Mouse (Mus musculus) embryonic facial prominence, embryonic 10.5 days (tissue): ENCODE measurements at regions not wholly inside any gene's neighbourhood (a gene's known extent, or its start where the extent isn't known, plus 50 kb on each side); places are given as distances from the start of the nearest gene placed in this dataset.
A peak's percentile ranks its signal among the peaks of the same experiment; 100 is the strongest.

Experiments
- DNase-seq: peaks from one replicate; pipeline ENCODE4 v3.0.0-alpha.2; 2017; ENCODE audit warnings: low spot score
- H3K27ac ChIP-seq: fragments of 300-500 bp; sonication (generic); replicated peaks from 2 replicates; pipeline ENCODE4 v1.5.1; 2016; ENCODE audit warnings: mild to moderate bottlenecking
- H3K27me3 ChIP-seq: fragments of 300-500 bp; sonication (generic); replicated peaks from 2 replicates; pipeline ENCODE4 v1.6.1; 2016; ENCODE audit warnings: low read depth, mild to moderate bottlenecking; ENCODE audit not compliant: poor library complexity, severe bottlenecking
- H3K36me3 ChIP-seq: fragments of 300-500 bp; sonication (generic); replicated peaks from 2 replicates; pipeline ENCODE4 v1.6.1; 2016; ENCODE audit warnings: mild to moderate bottlenecking, moderate library complexity
- H3K4me1 ChIP-seq: fragments of 300-500 bp; sonication (generic); 2 replicates; pipeline ENCODE4 v1.6.1; 2016
- H3K4me3 ChIP-seq: fragments of 300-500 bp; sonication (generic); 2 replicates; pipeline ENCODE4 v1.5.1; 2016; ENCODE audit warnings: mild to moderate bottlenecking, moderate library complexity
- H3K9me3 ChIP-seq: fragments of 300-500 bp; sonication (generic); 2 replicates; pipeline ENCODE4 v1.6.1; 2016; ENCODE audit warnings: mild to moderate bottlenecking
- WGBS: fragments of 180-500 bp; shearing (Covaris S2); methylation state at CpG from one replicate; pipeline ENCODE4 v1.1.7; 2016; 5-methylcytosine and 5-hydroxymethylcytosine counted together

DNA sequence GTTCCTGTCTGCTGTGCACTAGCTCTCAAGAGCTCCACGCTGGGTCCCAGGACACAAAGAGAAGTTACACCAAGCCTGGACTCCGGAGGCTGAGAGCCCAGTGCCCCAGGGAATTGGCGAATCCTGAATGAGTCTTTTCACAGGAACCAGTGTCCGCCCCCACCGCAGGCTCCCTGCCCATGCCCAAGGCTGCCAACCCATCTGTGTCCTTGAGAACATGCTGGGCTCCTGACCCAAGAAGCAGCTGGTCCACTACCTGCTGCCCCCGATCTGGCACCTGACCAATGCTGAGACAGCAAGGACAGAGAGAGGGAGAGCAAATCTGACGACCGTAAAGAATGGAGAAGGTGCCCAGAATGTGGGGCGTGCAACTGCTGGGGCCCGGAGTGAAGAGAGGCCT is 85.2 kb upstream of the Cplx2 start:
- Histone ChIP-seq H3K27ac (no peak overlapping the region), H3K4me1 (peaks cover 18% of the 10 kb centered on the region), H3K9me3 (no peaks in the 10 kb centered on the region), H3K27me3 (peaks cover 33% of the 10 kb centered on the region), H3K4me3 (no peak overlapping the region), H3K36me3 (no peaks in the 10 kb centered on the region)
- no peak for DNase-seq
- WGBS = 82% methylated on average over 10 of the region's 10 CpGs

DNA sequence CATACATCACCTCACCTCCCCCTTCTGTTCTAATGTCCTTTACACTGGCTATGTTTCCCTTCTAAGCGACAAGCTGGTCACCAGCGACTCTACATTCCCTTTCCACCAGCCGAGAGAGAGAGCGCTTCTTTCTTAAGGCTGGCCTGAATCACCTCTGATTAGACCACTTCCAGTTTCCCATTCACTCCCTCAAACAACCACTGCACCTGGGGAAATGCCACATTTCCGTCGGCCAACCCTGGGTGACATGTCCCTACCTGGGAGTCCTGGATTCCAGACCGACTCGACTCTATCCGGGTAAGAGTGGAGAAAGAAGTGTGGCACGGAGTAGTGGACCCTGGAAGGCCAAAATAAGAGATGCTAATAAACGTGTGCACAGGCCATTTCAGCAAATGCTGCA is 84.5 kb upstream of the Cplx2 start:
- no peaks in the 10 kb centered on the region for H3K36me3 ChIP-seq
- H3K4me3 ChIP-seq = no peak overlapping the region
- peaks cover 16% of the 10 kb centered on the region for H3K4me1 ChIP-seq
- whole genome bisulfite sequencing = 86% methylated on average over 11 of the region's 11 CpGs
- H3K27me3 ChIP-seq = peaks cover 27% of the 10 kb centered on the region
- no peaks in the 10 kb centered on the region for H3K9me3 ChIP-seq
- no peak for DNase-seq
- no peak overlapping the region for H3K27ac ChIP-seq

DNA sequence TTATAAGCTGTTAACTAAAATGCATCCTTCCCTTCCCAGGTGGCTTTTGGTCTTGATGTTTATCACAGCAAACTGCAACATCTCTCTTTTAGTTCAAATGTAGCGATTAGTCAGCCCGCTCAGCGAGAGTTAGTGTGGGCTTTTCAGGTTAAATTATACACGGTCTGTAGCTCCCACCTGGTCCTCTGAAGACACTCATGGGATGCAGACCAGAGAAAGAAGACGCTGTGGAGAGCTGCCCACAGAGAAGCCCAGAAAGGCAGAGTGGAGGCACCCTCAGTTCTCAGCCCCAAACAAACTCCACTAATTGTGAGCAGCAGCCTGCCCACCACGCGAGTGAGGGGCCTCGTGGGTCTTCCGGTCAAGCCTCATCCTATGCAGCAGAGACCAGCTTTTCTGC is 81.1 kb upstream of the Cplx2 start:
- Histone ChIP-seq H3K36me3 (no peaks in the 10 kb centered on the region), H3K9me3 (no peaks in the 10 kb centered on the region), H3K27ac (no peak overlapping the region), H3K4me1 (no peaks in the 10 kb centered on the region), H3K4me3 (no peak overlapping the region), H3K27me3 (no peaks in the 10 kb centered on the region; the same call in 1 of the 2 replicates)
- WGBS = 84% methylated on average over 9 of the region's 9 CpGs
- DNase-seq = no peak

DNA sequence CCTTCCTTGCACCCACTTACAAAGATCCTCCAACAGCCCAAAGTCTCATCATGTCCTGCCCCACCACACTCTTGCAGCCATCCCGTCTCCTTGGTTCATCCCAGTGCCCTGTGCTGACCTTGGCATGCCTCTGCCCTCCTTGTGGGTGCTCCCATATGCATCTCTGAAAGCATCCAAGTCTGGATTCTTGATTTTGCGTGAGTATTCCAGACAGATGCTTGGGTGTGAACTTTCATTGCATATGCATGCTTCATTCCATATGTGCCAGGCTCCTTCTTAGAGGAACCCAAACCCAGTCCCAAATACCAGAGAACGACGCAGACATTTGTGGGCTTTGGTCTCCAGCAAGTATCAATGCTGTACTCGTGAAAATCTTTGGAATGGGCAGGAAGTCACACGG is 78.8 kb upstream of the Cplx2 start:
- Histone ChIP-seq H3K27me3 (no peaks in the 10 kb centered on the region; the same call in 1 of the 2 replicates), H3K4me3 (no peak overlapping the region), H3K4me1 (no peaks in the 10 kb centered on the region), H3K27ac (no peak overlapping the region), H3K9me3 (no peaks in the 10 kb centered on the region), H3K36me3 (no peaks in the 10 kb centered on the region)
- WGBS = 85% methylated on average over 6 of the region's 6 CpGs
- no peak for DNase-seq

DNA sequence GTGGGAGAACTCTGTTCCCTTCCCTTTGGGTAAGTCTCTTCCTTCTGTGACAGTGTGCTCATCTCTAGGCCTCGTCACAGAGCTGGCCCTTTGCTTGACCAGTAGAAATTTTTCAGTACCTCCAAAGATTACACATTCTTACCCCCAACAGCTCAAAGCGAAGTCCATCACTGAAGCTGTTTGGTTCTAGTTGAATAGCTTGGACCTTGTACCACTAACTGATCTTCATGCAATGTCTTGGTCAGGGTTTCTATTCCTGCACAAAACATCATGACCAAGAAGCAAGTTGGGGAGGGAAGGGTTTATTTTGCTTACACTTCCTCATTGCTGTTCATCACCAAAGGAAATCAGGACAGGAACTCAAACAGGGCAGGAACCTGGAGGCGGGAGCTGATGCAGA is 78.1 kb upstream of the Cplx2 start:
- H3K4me1 ChIP-seq = no peaks in the 10 kb centered on the region
- H3K27ac ChIP-seq = no peak overlapping the region
- H3K4me3 ChIP-seq = no peak overlapping the region
- H3K27me3 ChIP-seq = no peaks in the 10 kb centered on the region; the same call in 1 of the 2 replicates
- 87% methylated on average over 3 of the region's 3 CpGs for WGBS
- no peaks in the 10 kb centered on the region for H3K36me3 ChIP-seq
- H3K9me3 ChIP-seq = no peaks in the 10 kb centered on the region
- no peak for DNase-seq

DNA sequence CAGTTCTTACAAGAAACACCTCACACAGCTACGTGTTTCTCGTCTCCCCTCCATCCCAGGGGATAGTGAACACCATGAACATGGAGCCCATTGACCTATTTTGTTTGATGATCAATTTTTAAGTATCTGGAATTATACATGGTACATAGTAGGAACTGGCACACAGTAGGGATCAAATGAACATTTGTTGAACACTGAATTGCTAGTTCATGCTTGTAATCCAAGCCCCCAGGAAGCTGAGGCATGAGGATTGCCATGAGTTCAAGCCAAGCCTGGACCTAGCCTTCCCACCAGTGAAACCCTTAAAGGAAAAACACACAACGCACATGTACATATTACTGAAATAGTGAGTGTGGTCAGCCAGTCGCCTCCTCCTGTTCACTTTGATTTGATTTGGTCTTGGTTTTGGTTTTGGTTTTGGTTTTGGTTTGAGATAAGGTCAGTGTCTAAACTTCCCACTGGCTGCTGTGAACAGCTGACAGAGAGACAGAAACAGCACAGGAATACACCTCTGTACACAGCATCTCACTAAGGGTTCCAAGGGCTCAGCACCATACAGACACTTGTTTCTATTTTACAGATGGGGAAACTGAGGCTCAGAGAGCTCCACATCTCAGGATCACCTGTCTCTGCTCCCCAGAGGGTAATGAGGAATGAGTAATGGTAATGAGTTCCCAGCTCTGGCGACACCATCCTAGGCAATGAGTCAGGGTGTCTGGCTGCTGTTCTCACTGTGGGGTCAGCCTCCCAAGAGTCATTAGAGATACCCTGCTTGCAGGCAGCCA is 75.5 kb upstream of the Cplx2 start:
- H3K27me3 ChIP-seq = peaks cover under 1% of the 10 kb centered on the region
- no peaks in the 10 kb centered on the region for H3K4me1 ChIP-seq
- no peak overlapping the region for H3K4me3 ChIP-seq
- WGBS = 79% methylated on average over 5 of the region's 5 CpGs
- H3K9me3 ChIP-seq = no peaks in the 10 kb centered on the region
- no peaks in the 10 kb centered on the region for H3K36me3 ChIP-seq
- no peak overlapping the region for H3K27ac ChIP-seq
- DNase-seq = no peak

DNA sequence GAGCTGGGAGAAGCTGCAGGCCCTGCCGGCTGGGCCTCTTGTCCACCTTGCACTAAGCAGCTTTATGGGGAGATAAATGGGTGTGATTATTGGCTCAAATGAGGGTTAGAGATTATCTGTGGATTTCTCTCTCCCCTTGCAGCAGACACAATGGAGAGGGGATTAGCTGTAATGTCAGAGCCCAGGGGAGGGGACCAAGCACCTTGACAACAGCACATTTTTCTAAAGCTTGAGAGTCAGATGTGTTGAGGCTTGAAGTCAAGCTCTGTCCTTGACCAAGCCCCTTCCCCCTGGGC is 74.9 kb upstream of the Cplx2 start:
- Histone ChIP-seq H3K4me3 (no peak overlapping the region), H3K27ac (no peak overlapping the region), H3K36me3 (no peaks in the 10 kb centered on the region), H3K9me3 (no peaks in the 10 kb centered on the region), H3K4me1 (no peaks in the 10 kb centered on the region), H3K27me3 (peaks cover 5% of the 10 kb centered on the region)
- 35% methylated on average over 1 of the region's 1 CpGs for WGBS
- DNase-seq = no peak

DNA sequence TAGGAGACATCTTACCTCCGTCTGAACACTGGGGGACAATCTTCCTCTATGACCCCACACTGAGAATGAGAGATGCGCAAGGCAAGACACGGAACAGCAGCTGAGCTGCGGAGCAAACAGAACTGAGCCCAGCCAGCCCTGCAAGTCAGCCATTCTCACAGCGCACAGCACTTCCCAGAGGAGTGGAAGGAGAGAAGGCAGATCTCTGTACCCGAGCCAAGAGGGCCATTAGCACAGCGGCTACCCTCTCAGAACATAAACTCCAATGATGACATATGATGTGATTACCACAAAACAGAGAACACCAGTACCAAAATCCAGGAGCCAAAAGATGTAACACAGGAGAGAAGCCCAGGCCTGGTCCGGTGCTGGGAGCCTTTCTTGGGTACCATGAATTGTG is 72.3 kb upstream of the Cplx2 start:
- Histone ChIP-seq H3K27ac (no peak overlapping the region), H3K4me3 (no peak overlapping the region), H3K36me3 (no peaks in the 10 kb centered on the region), H3K9me3 (no peaks in the 10 kb centered on the region), H3K27me3 (peaks cover 12% of the 10 kb centered on the region), H3K4me1 (peaks cover 22% of the 10 kb centered on the region)
- DNase-seq = no peak
- WGBS = 82% methylated on average over 8 of the region's 8 CpGs

DNA sequence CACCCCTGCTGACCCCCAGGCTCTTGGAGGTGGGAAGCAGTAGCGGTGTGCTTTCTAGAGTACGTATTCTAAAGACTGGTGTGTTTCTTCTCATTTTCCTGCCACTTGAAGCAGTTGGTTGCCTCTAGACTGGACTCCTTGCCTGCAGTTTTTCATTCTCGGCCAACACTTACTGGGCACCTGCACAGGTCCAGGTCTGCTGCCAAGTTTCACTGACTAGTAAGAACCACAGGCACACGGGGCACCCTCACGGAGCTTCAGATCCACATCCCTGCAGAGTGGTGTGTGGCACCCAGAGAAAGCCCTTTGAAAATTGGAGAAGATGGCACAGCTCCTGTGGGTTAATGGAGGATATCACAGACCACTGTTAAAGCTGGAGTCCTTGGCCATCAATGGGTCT is 71.9 kb upstream of the Cplx2 start:
- Histone ChIP-seq H3K9me3 (no peaks in the 10 kb centered on the region), H3K36me3 (no peaks in the 10 kb centered on the region), H3K27ac (no peak overlapping the region), H3K27me3 (peaks cover 12% of the 10 kb centered on the region), H3K4me1 (peaks cover 26% of the 10 kb centered on the region), H3K4me3 (no peak overlapping the region)
- DNase-seq = no peak
- 88% methylated on average over 5 of the region's 5 CpGs for whole genome bisulfite sequencing

DNA sequence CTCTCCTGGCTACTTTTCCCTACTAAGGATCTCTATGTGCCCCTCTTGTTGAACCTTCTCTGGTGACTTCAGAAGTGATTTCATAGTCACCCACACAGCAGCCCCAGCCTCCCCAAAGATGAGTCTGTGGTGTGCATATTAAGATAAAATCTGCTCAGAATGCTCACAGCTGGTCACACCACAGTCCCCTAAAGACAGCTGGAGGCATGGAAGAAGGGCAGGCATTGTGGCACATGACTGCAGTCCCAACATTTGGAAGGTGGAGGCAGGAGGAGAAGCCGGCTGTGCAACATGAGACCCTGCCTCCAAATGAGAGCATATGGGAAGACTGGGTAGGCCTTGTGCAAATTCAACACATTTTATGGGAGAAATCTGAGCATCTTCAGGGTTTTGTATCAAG is 70.0 kb upstream of the Cplx2 start:
- Histone ChIP-seq H3K9me3 (no peaks in the 10 kb centered on the region), H3K27ac (no peak overlapping the region), H3K27me3 (peaks cover 12% of the 10 kb centered on the region), H3K4me3 (no peak overlapping the region), H3K36me3 (no peaks in the 10 kb centered on the region), H3K4me1 (peaks cover 30% of the 10 kb centered on the region)
- no peak for DNase-seq
- 44% methylated on average over 1 of the region's 1 CpGs for WGBS

DNA sequence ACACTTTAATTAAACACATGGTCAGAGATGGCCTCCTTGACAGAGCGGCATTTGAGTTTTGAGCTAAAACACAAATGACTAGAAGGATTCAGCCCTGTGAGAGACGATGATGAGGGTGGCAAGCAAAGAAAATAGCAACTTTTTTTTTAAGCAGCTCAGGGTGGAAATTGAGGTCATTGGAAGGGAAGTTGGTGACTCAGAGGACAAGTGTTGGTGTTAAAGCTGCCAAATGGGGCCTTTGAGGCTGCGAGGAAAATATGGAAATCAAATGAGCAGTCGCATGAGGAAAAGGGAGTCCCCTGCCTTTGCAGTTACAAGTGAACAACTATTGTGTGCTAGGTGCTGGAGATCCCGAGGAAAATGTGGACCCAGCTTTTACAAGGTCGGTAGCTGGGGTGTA is 69.5 kb upstream of the Cplx2 start:
- H3K4me3 ChIP-seq = peak overlapping the region; percentile 92
- WGBS = 48% methylated on average over 6 of the region's 6 CpGs

DNA sequence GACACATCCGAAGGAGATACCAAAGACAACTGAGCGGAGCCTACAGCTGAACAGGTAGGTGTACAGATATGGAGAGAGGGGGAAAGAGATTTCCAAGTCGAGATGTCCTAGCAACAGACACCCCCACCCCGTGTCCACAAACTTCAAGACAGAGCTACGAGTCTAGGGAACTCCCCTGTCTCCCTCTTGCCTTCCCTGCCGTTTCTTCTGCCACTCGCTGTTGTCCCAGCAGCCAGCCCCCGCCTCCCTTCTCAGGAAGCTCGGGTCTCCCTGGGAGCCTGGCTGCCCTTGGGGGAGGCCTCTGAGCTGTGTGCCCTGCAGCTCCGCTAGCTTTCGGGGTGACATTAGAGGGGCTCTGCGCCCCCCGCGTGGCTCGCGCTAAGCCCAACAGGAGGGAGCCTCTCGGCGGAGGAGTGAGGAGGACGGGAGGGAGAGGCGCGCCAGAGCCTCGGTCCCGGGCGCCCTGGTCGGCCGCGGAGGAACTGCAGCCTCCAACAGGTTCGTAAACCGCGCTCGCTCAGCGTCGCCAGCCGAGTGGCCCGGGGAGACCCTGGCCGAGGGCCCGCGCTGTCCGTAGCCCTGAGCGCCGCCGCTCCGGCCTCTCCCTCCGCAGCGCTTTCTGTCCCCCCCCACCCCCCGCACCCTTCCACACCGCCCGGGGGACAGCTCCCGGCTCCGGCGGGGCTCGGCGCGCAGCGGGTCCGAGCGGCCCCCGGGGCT is 68.6 kb upstream of the Cplx2 start:
- Histone ChIP-seq H3K9me3 (no peaks in the 10 kb centered on the region), H3K27ac (peak overlapping the region; percentile 99), H3K4me1 (peaks cover 33% of the 10 kb centered on the region), H3K4me3 (peak overlapping the region; percentile 92), H3K36me3 (no peaks in the 10 kb centered on the region), H3K27me3 (peaks cover 12% of the 10 kb centered on the region)
- DNase-seq = peak; percentile 75
- WGBS = under 1% methylated on average over 57 of the region's 58 CpGs

More for the DNA sequence above, 69.5 kb upstream of the Cplx2 start:
- H3K36me3 ChIP-seq = no peaks in the 10 kb centered on the region
- H3K9me3 ChIP-seq = no peaks in the 10 kb centered on the region
- peaks cover 12% of the 10 kb centered on the region for H3K27me3 ChIP-seq
- peaks cover 30% of the 10 kb centered on the region for H3K4me1 ChIP-seq
- H3K27ac ChIP-seq = 0 out of 2 replicates have a peak overlapping the region, but pooled peaks have one; percentile 99
- DNase-seq = no peak
